Mouse (Mus musculus) right cerebral cortex, postnatal 36 days (tissue): ENCODE data around the gene Adap1.

Experiments
- DNase-seq, 2 experiments: peaks; one replicate each; pipeline ENCODE4 v3.0.0; 2022; ENCODE audit warnings: low spot score in 2 of 2, mixed read lengths in 1 of 2

Adap1 gene

GRCm38 (mm10) chr5:139252081-139252909, 73.1 kb downstream of the Adap1 start, which contains the start of gene Get4:
TSS of gene Get4 (plus strand) at chr5:139252324.
- peak; percentile 97 to 98 for DNase-seq

DNA sequence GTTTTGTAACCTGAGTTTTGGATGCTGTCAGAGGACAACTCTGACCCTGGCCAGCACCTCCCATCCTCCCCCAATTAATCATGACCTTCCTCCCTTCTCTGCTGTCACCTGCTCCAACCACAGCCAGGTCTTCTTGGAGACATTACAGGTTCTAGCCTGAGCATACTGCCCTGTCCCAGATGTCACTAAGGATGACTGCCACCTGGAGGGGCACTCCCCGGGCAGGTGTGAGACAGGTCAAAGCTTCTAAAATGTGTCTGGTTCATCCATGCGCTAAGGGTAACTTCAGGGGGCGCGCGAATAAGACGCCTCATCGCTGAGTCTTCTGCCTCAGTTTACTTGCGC, 73.7 kb downstream of the Adap1 start:
- DNase-seq, result no peak

DNA sequence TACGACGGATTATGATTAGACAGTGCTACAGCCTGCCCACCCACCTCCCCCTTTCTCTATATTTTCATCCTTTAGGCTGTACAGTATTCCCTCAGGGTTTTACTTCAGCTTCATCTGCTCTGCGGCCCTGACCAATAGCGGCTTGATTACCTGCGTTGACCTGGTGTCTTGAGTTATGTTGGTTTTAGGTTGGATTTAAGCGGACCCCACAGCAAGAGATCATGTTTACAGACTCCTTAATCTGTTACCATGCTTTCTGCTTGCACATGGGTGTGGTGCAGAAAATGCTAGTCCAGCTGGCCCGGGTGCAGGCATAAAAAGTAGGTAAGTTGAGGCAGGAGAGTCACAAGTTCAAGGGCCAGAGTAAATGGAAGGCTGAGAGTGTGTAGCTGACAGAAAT, 74.1 kb downstream of the Adap1 start:
- no peak for DNase-seq

- DNase-seq, result no peak
Measured at GRCm38 (mm10) chr5:139248846-139249245, 76.6 kb downstream of the Adap1 start.

GRCm38 (mm10) chr5:139247767-139248166, 77.7 kb downstream of the Adap1 start:
- DNase-seq, result no peak

- DNase-seq, result no peak
Measured at GRCm38 (mm10) chr5:139243384-139243783, 82.0 kb downstream of the Adap1 start.

DNA sequence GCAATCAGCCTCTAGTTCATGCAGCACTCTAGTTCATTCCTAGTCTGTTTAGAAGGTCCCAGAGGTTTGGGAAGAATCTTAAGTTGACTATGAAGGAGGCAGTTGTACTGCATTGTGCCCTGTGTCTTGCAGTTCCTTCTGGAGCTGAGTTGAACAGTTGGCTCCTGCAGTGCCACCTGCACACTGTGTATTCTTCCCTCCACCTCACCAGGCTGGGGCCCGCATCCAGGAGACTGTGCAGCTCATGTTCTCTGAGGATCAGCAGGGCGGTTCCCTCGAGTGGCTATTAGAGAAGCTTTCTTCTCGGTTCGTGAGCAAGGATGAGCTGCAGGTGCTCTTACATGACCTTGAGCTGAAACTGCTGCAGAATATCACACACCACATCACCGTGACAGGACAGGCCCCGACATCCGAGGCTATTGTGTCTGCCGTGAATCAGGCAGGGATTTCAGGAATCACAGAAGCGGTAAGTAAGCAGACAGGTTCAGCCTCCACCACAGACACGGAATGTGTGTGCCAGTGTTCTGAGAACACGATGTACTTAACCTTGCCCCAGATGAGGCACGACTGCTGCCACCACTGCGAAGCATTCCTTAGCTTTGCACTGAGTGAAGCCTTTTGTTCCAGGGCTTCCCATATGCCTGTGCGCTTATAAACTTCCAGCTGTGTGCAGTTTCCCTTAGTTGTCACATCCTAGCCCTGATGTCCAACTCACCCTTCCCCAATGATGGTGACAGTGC, 84.2 kb downstream of the Adap1 start:
- no peak for DNase-seq

DNA sequence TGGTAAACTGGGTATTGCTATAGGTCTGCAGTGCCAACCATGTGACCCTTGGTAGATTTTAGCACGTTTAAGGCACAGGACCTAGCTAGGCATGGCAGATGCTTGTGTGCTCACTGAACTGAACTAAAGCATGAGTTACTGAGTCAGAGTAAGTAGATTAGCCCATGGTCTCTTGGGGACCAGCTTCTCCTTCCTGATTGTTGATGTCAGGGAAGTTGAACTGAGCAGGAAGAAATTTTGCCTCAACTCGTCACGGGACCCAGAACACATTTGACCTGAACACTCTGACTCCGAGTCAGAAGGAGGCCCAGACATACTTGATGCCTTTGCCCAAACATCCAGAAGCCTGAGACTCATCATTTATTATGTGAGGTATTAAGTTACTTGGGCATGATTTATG, 88.0 kb downstream of the Adap1 start:
- no peak for DNase-seq

GRCm38 (mm10) chr5:139234423-139234822, 91.0 kb downstream of the Adap1 start:
- DNase-seq, result no peak

GRCm38 (mm10) chr5:139232083-139232482, 93.3 kb downstream of the Adap1 start:
- DNase-seq, result no peak

- no peak for DNase-seq
Measured at GRCm38 (mm10) chr5:139229716-139230115, 95.7 kb downstream of the Adap1 start.

GRCm38 (mm10) chr5:139228318-139228717, 97.1 kb downstream of the Adap1 start:
- no peak for DNase-seq

DNA sequence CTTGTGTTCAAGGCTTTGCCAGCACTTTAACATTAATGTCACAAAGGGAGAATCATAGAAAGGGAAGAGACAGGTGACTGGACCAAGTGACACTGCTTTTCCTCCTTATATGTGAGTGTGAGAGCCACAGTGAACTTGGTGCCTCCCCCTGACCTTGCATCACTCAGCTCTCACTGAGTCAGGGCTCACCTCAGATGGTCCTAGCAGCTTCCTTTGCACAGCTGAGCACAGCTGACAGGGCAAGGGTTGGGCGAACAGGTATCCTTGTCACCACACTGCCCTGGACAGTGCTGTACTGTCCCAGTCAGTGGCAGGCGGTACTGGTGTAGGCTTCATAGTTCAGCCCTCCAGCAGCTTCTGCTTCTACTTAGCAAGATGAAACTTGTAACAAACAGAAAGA, 97.8 kb downstream of the Adap1 start:
- no peak for DNase-seq

- DNase-seq, result no peak
Measured at GRCm38 (mm10) chr5:139227236-139227635, 98.2 kb downstream of the Adap1 start.

GRCm38 (mm10) chr5:139223331-139223730, 102.1 kb downstream of the Adap1 start:
- no peak for DNase-seq
